Mouse (Mus musculus) intestine, embryonic 16.5 days (tissue): ENCODE measurements around the gene Sac3d1. TPM values are rescaled to one million over a fixed set of nuclear protein-coding genes. Genes with fewer than 3 reads are reported as not detected.

Source experiments
- ATAC-seq: fragments of 200-750 bp; cut with Nextera tagmentation; 2 replicates; pipeline ENCODE4 v1.8.0; 2017; ENCODE audit warnings: moderate TSS enrichment, moderate library complexity
- H3K27ac ChIP-seq: fragments of 300-500 bp; sonication (generic); 2 replicates; pipeline ENCODE4 v1.5.1; 2014; ENCODE audit warnings: mild to moderate bottlenecking, low read length
- H3K27me3 ChIP-seq: fragments of 300-500 bp; sonication (generic); replicated peaks from 2 replicates; pipeline ENCODE4 v1.6.1; 2014; ENCODE audit warnings: low read length, control low read depth, mixed read lengths; ENCODE audit not compliant: control insufficient read depth, insufficient read depth
- H3K36me3 ChIP-seq: fragments of 300-500 bp; sonication (generic); 2 replicates; pipeline ENCODE4 v1.6.1; 2014; ENCODE audit warnings: low read length, control low read depth; ENCODE audit not compliant: control insufficient read depth, insufficient read depth
- H3K4me1 ChIP-seq: fragments of 300-500 bp; sonication (generic); 2 replicates; pipeline ENCODE4 v1.6.1; 2014; ENCODE audit warnings: low read length, control low read depth, mixed read lengths; ENCODE audit not compliant: control insufficient read depth, insufficient read depth
- H3K4me2 ChIP-seq: fragments of 300-500 bp; sonication (generic); 2 replicates; pipeline ENCODE4 v1.6.1; 2014; ENCODE audit warnings: low read depth, low read length, control low read depth
- H3K4me3 ChIP-seq: fragments of 300-500 bp; sonication (generic); 2 replicates; pipeline ENCODE4 v1.5.1; 2014; ENCODE audit warnings: mild to moderate bottlenecking, low read length
- H3K9ac ChIP-seq: fragments of 300-500 bp; sonication (generic); 2 replicates; pipeline ENCODE4 v1.6.1; 2014; ENCODE audit warnings: low read depth, low read length
- H3K9me3 ChIP-seq: fragments of 300-500 bp; sonication (generic); 2 replicates; pipeline ENCODE4 v1.6.1; 2016; ENCODE audit warnings: low read length, control low read depth; ENCODE audit not compliant: control insufficient read depth
- whole genome bisulfite sequencing: fragments of 180-500 bp; shearing (Covaris S2); extraction: QIAGEN DNeasy Blood & Tissue Kit; methylation state at CpG from one replicate; pipeline ENCODE4 v1.1.7; 2014; 5-methylcytosine and 5-hydroxymethylcytosine counted together
- polyA plus RNA-seq: library from polyadenylated mRNA; unstranded; fragments of >200 nt; fragmentation: Nextera tagmentation; extraction: Ambion mirVana; gene quantifications from 2 replicates; pipeline ENCODE4 v1.2.1, GENCODE M21; 2015

Sac3d1 gene
- polyA plus RNA-seq, 1 experiment from 2014 or later, result 35.7 TPM

GRCm38 (mm10) chr19:6079983-6080480 lies 38.4 kb downstream of the Sac3d1 start, which contains the start of gene Tmem262:
Gene Tmem262 (plus strand): TSS chr19:6080033.
- no peak within 1 kb of the TSS for H3K27ac ChIP-seq
- no peak within 1 kb of the TSS for H3K4me3 ChIP-seq
- H3K9ac ChIP-seq, result no peak within 1 kb of the TSS
- H3K4me1 ChIP-seq, result peaks cover 14% of the 10 kb centered on the region
- H3K4me2 ChIP-seq, result no peak within 1 kb of the TSS
- H3K36me3 ChIP-seq, result peaks cover 2% of the 10 kb centered on the region
- no peaks in the 10 kb centered on the region for H3K27me3 ChIP-seq
- H3K9me3 ChIP-seq, result no peaks in the 10 kb centered on the region
- 92% methylated on average over 12 of the region's 12 CpGs for WGBS
- ATAC-seq, result no peak

GRCm38 (mm10) chr19:6076564-6077393 lies 41.7 kb downstream of the Sac3d1 start, which contains the start of gene Vps51:
Gene Vps51 (minus strand): TSS chr19:6077231.
- Histone ChIP-seq H3K4me3 (peak within 1 kb of the TSS; percentile 93), H3K27ac (peak within 1 kb of the TSS; percentile 88), H3K36me3 (peaks cover 8% of the 10 kb centered on the region), H3K9me3 (no peaks in the 10 kb centered on the region), H3K27me3 (no peaks in the 10 kb centered on the region), H3K4me2 (peak within 1 kb of the TSS; percentile 75), H3K4me1 (peaks cover 7% of the 10 kb centered on the region), H3K9ac (peak within 1 kb of the TSS; percentile 93)
- peak; percentile 94 for ATAC-seq
- WGBS, result under 1% methylated on average over 33 of the region's 33 CpGs

- 89% methylated on average over 5 of the region's 5 CpGs for WGBS
- Histone ChIP-seq H3K9me3 (no peaks in the 10 kb centered on the region), H3K9ac (no peak overlapping the region), H3K4me3 (no peak overlapping the region), H3K4me1 (peaks cover 7% of the 10 kb centered on the region), H3K27me3 (no peaks in the 10 kb centered on the region), H3K4me2 (no peak overlapping the region), H3K27ac (no peak overlapping the region), H3K36me3 (peaks cover 15% of the 10 kb centered on the region; the same call in 1 of the 2 replicates)
- no peak for ATAC-seq
Observed at GRCm38 (mm10) chr19:6073889-6074288, 44.6 kb downstream of the Sac3d1 start.

GRCm38 (mm10) chr19:6071261-6071660 lies 47.2 kb downstream of the Sac3d1 start:
- Histone ChIP-seq H3K27me3 (no peaks in the 10 kb centered on the region), H3K9me3 (no peaks in the 10 kb centered on the region), H3K4me3 (no peak overlapping the region), H3K4me1 (peaks cover 22% of the 10 kb centered on the region), H3K36me3 (peaks cover 15% of the 10 kb centered on the region; the same call in 1 of the 2 replicates), H3K4me2 (no peak overlapping the region), H3K9ac (no peak overlapping the region), H3K27ac (no peak overlapping the region)
- WGBS, result 92% methylated on average over 19 of the region's 19 CpGs
- ATAC-seq, result no peak

- no peaks in the 10 kb centered on the region for H3K9me3 ChIP-seq
- H3K4me3 ChIP-seq, result no peak overlapping the region
- H3K4me2 ChIP-seq, result no peak overlapping the region
- peaks cover 15% of the 10 kb centered on the region; the same call in 1 of the 2 replicates for H3K36me3 ChIP-seq
- no peak overlapping the region for H3K27ac ChIP-seq
- no peaks in the 10 kb centered on the region for H3K27me3 ChIP-seq
- ATAC-seq, result no peak
- H3K9ac ChIP-seq, result no peak overlapping the region
- peaks cover 19% of the 10 kb centered on the region for H3K4me1 ChIP-seq
- 89% methylated on average over 31 of the region's 31 CpGs for WGBS
Observed at GRCm38 (mm10) chr19:6070571-6071250, 47.7 kb downstream of the Sac3d1 start.

GRCm38 (mm10) chr19:6069851-6070250 lies 48.6 kb downstream of the Sac3d1 start:
- Histone ChIP-seq H3K4me1 (peaks cover 19% of the 10 kb centered on the region), H3K4me3 (no peak overlapping the region), H3K27me3 (no peaks in the 10 kb centered on the region), H3K9ac (no peak overlapping the region), H3K4me2 (no peak overlapping the region), H3K36me3 (peaks cover 15% of the 10 kb centered on the region; the same call in 1 of the 2 replicates), H3K27ac (no peak overlapping the region), H3K9me3 (no peaks in the 10 kb centered on the region)
- 90% methylated on average over 10 of the region's 10 CpGs for WGBS
- ATAC-seq, result no peak

- Histone ChIP-seq H3K36me3 (peaks cover 15% of the 10 kb centered on the region; the same call in 1 of the 2 replicates), H3K9ac (no peak overlapping the region), H3K4me1 (peaks cover 19% of the 10 kb centered on the region), H3K4me3 (no peak overlapping the region), H3K9me3 (no peaks in the 10 kb centered on the region), H3K27me3 (no peaks in the 10 kb centered on the region), H3K4me2 (no peak overlapping the region), H3K27ac (no peak overlapping the region)
- no peak for ATAC-seq
- 58% methylated on average over 4 of the region's 4 CpGs for WGBS
Observed at GRCm38 (mm10) chr19:6068951-6069350, 49.5 kb downstream of the Sac3d1 start.

GRCm38 (mm10) chr19:6067724-6068415 lies 50.6 kb downstream of the Sac3d1 start, which contains the start of gene Tm7sf2:
Gene Tm7sf2 (minus strand): TSS chr19:6068373.
- 8% methylated on average over 33 of the region's 33 CpGs for WGBS
- peak within 1 kb of the TSS; percentile 64 for H3K4me3 ChIP-seq
- H3K27me3 ChIP-seq, result no peaks in the 10 kb centered on the region
- H3K9me3 ChIP-seq, result no peaks in the 10 kb centered on the region
- peak within 1 kb of the TSS; percentile 75 for H3K9ac ChIP-seq
- peak within 1 kb of the TSS; percentile 94 for H3K4me2 ChIP-seq
- peak within 1 kb of the TSS; percentile 88 for H3K27ac ChIP-seq
- H3K36me3 ChIP-seq, result peaks cover 12% of the 10 kb centered on the region; the same call in 1 of the 2 replicates
- ATAC-seq, result peak; percentile 95
- H3K4me1 ChIP-seq, result peaks cover 21% of the 10 kb centered on the region
